Mouse (Mus musculus) frontal cortex, adult (tissue): ENCODE measurements around the gene Samd4b.
"Not testable (repeated sequence)": the region's sequence is repeated elsewhere in the genome, so short reads cannot be mapped to it uniquely, and the experiment has no call there.

Experiments used
- ATAC-seq: cut with Nextera tagmentation; 2 replicates; pipeline ENCODE4 v1.9.2; 2017; ENCODE audit warnings: mild to moderate bottlenecking, moderate library complexity, mixed read lengths; ENCODE audit not compliant: low TSS enrichment

The Samd4b gene

GRCm38 (mm10) chr7:28597642-28598446, at the start of gene Samd4b, which contains the start of gene Pak4:
Samd4b (minus strand) TSS chr7:28598144.
Pak4 (minus strand) TSS chr7:28598185.
- ATAC-seq = peak; percentile 90

GRCm38 (mm10) chr7:28647016-28647415, 49.1 kb upstream of the Samd4b start:
- ATAC-seq = no peak

GRCm38 (mm10) chr7:28645947-28646475, 48.1 kb upstream of the Samd4b start:
- no peak for ATAC-seq

- no peak for ATAC-seq
Measured at GRCm38 (mm10) chr7:28645366-28645765, 47.4 kb upstream of the Samd4b start.

- ATAC-seq = no peak
Measured at GRCm38 (mm10) chr7:28641546-28641945, 43.6 kb upstream of the Samd4b start.

- no peak for ATAC-seq
Measured at GRCm38 (mm10) chr7:28637511-28637910, 39.6 kb upstream of the Samd4b start.

- ATAC-seq = no peak
Measured at GRCm38 (mm10) chr7:28634128-28634527, 36.2 kb upstream of the Samd4b start.

GRCm38 (mm10) chr7:28631073-28631472, 33.1 kb upstream of the Samd4b start, which contains the start of gene Acp7:
Acp7 (minus strand) TSS chr7:28631332.
- no peak for ATAC-seq

GRCm38 (mm10) chr7:28624791-28625190, 26.8 kb upstream of the Samd4b start:
- ATAC-seq = no peak

- no peak for ATAC-seq
Measured at GRCm38 (mm10) chr7:28619098-28619715, 21.3 kb upstream of the Samd4b start.

- ATAC-seq = no peak
Measured at GRCm38 (mm10) chr7:28605951-28606350, 8.0 kb upstream of the Samd4b start.

GRCm38 (mm10) chr7:28603788-28604187, 5.8 kb upstream of the Samd4b start:
- ATAC-seq = not testable (repeated sequence)

GRCm38 (mm10) chr7:28603136-28603535, 5.2 kb upstream of the Samd4b start:
- ATAC-seq = no peak

GRCm38 (mm10) chr7:28601668-28602067, 3.7 kb upstream of the Samd4b start:
- ATAC-seq = 0 out of 2 replicates have a peak, but pooled peaks have one; percentile 25

GRCm38 (mm10) chr7:28601029-28601428, 3.1 kb upstream of the Samd4b start:
- no peak for ATAC-seq

GRCm38 (mm10) chr7:28598951-28599350, 1.0 kb upstream of the Samd4b start:
- ATAC-seq = no peak

GRCm38 (mm10) chr7:28597277-28597570, 720 bp downstream of the Samd4b start:
- no peak for ATAC-seq

GRCm38 (mm10) chr7:28596436-28597276, 1.3 kb downstream of the Samd4b start:
- no peak for ATAC-seq

GRCm38 (mm10) chr7:28595751-28596435, 2.1 kb downstream of the Samd4b start:
- no peak for ATAC-seq

- ATAC-seq = no peak
Measured at GRCm38 (mm10) chr7:28593206-28594111, 4.5 kb downstream of the Samd4b start.
